Mouse (Mus musculus) CH12.LX (cell line): Measurements from ENCODE around the gene Icam5. TPM values are rescaled to one million over a fixed set of nuclear protein-coding genes. Genes with fewer than 3 reads are reported as not detected.

Source experiments
- DNase-seq: peaks from one replicate; pipeline ENCODE4 v3.0.0-alpha.2; 2013; ENCODE audit errors: extremely low read depth
- H3K27ac ChIP-seq: 2 replicates; pipeline ENCODE4 v1.5.1; 2012; ENCODE audit warnings: low read depth, mild to moderate bottlenecking, control low read depth, moderate library complexity; ENCODE audit not compliant: insufficient read depth
- H3K27me3 ChIP-seq: replicated peaks from 2 replicates; pipeline ENCODE3; 2012; ENCODE audit warnings: inconsistent platforms
- H3K36me3 ChIP-seq, 2 experiments: replicated peaks in 1 of 2; 2 replicates each; pipeline versions ENCODE3 to v1.6.1; 2012; ENCODE audit warnings: inconsistent platforms in 1 of 2, low read length in 1 of 2, mild to moderate bottlenecking in 1 of 2, mixed read lengths in 1 of 2, moderate library complexity in 1 of 2; ENCODE audit not compliant: control insufficient read depth in 1 of 2, insufficient read depth in 1 of 2
- H3K4me1 ChIP-seq, 2 experiments: 2 replicates each; pipeline ENCODE4 v1.6.1; 2012; ENCODE audit warnings: inconsistent platforms in 1 of 2, moderate library complexity in 1 of 2; ENCODE audit not compliant: insufficient read depth in 2 of 2, control insufficient read depth in 1 of 2
- H3K4me2 ChIP-seq: 2 replicates; pipeline ENCODE4 v1.6.1; 2012; ENCODE audit warnings: low read depth, mild to moderate bottlenecking, control low read depth; ENCODE audit not compliant: poor library complexity, insufficient read depth, severe bottlenecking
- H3K4me3 ChIP-seq, 3 experiments: fragments of 150-350 bp in 1 of 3; sonication (generic) in 1 of 3; replicated peaks in 1 of 3; 2 replicates each; pipeline versions ENCODE3 to v1.5.1; 2011 to 2012; ENCODE audit warnings: low read depth in 2 of 3, low read length in 2 of 3, mild to moderate bottlenecking in 2 of 3, moderate library complexity in 2 of 3, control low read depth in 1 of 3, improper control_type of control experiment in 1 of 3, inconsistent platforms in 1 of 3, mixed read lengths in 1 of 3; ENCODE audit not compliant: poor library complexity in 1 of 3
- H3K79me2 ChIP-seq: replicated peaks from 2 replicates; pipeline ENCODE4 v1.6.1; 2012; ENCODE audit warnings: mild to moderate bottlenecking, moderate library complexity; ENCODE audit not compliant: control insufficient read depth, poor library complexity, insufficient read depth, severe bottlenecking; ENCODE audit errors: extremely low read depth
- H3K9ac ChIP-seq: 2 replicates; pipeline ENCODE4 v1.6.1; 2012; ENCODE audit warnings: low read depth, mild to moderate bottlenecking, control low read depth, moderate library complexity; ENCODE audit not compliant: insufficient read depth
- H3K9me3 ChIP-seq: replicated peaks from 2 replicates; pipeline ENCODE3; 2012; ENCODE audit warnings: low read length, inconsistent platforms, mixed read lengths
- CHD1 ChIP-seq: IDR thresholded peaks from 2 replicates; pipeline ENCODE4 v1.6.1; 2012; ENCODE audit warnings: low read depth, low read length, improper control_type of control experiment, inconsistent platforms
- CHD2 ChIP-seq: IDR thresholded peaks from 2 replicates; pipeline ENCODE4 v1.6.1; 2011; ENCODE audit warnings: low read length, improper control_type of control experiment
- E2F4 ChIP-seq: IDR thresholded peaks from 2 replicates; pipeline ENCODE4 v1.6.1; 2011; ENCODE audit warnings: low read depth, low read length, improper control_type of control experiment; ENCODE audit not compliant: insufficient replicate concordance
- ELF1 ChIP-seq: IDR thresholded peaks from 2 replicates; pipeline ENCODE4 v1.6.1; 2014; ENCODE audit warnings: low read depth, mild to moderate bottlenecking, inconsistent platforms, low read length, improper control_type of control experiment
- EP300 ChIP-seq: IDR thresholded peaks from 2 replicates; pipeline ENCODE4 v1.6.1; 2011; ENCODE audit warnings: low read length, improper control_type of control experiment
- ETS1 ChIP-seq: conservative IDR thresholded peaks from 2 replicates; pipeline ENCODE4 v1.6.1; 2012; ENCODE audit warnings: low read depth, mild to moderate bottlenecking, inconsistent platforms, low read length, improper control_type of control experiment, moderate library complexity
- GABPA ChIP-seq: IDR thresholded peaks from 2 replicates; pipeline ENCODE4 v1.6.1; 2012; ENCODE audit warnings: low read depth, low read length, improper control_type of control experiment, inconsistent platforms; ENCODE audit not compliant: insufficient replicate concordance
- IRF4 ChIP-seq: IDR thresholded peaks from 2 replicates; pipeline ENCODE4 v1.6.1; 2014; ENCODE audit warnings: low read depth, mild to moderate bottlenecking, inconsistent platforms, low read length, improper control_type of control experiment
- MAX ChIP-seq: IDR thresholded peaks from 2 replicates; pipeline ENCODE4 v1.6.1; 2011; ENCODE audit warnings: low read length, improper control_type of control experiment
- MXI1 ChIP-seq: IDR thresholded peaks from 2 replicates; pipeline ENCODE4 v1.6.1; 2011; ENCODE audit warnings: mild to moderate bottlenecking, low read depth, low read length, improper control_type of control experiment
- NELFE ChIP-seq: IDR thresholded peaks from 2 replicates; pipeline ENCODE4 v1.6.1; 2011; ENCODE audit warnings: low read depth, low read length, improper control_type of control experiment
- POLR2AphosphoS2 ChIP-seq: IDR thresholded peaks from 2 replicates; pipeline ENCODE4 v1.6.1; 2011; ENCODE audit warnings: low read depth, low read length, improper control_type of control experiment
- RCOR1 ChIP-seq: conservative IDR thresholded peaks from 2 replicates; pipeline ENCODE4 v1.6.1; 2012; ENCODE audit warnings: low read depth, mild to moderate bottlenecking, inconsistent platforms, low read length, improper control_type of control experiment
- SIN3A ChIP-seq: IDR thresholded peaks from 2 replicates; pipeline ENCODE4 v1.6.1; 2012; ENCODE audit warnings: low read length, improper control_type of control experiment, inconsistent platforms
- SMC3 ChIP-seq: IDR thresholded peaks from 2 replicates; pipeline ENCODE4 v1.6.1; 2011; ENCODE audit warnings: low read depth, low read length, improper control_type of control experiment
- TCF12 ChIP-seq: IDR thresholded peaks from 2 replicates; pipeline ENCODE4 v1.6.1; 2014; ENCODE audit warnings: low read depth, mild to moderate bottlenecking, inconsistent platforms, low read length, improper control_type of control experiment
- ZC3H11A ChIP-seq: IDR thresholded peaks from 2 replicates; pipeline ENCODE4 v1.6.1; 2012; ENCODE audit warnings: low read depth, mild to moderate bottlenecking, inconsistent platforms, low read length, improper control_type of control experiment
- ZKSCAN1 ChIP-seq: IDR thresholded peaks from 2 replicates; pipeline ENCODE4 v1.6.1; 2012; ENCODE audit warnings: low read depth, inconsistent platforms, low read length, improper control_type of control experiment, borderline replicate concordance
- ZNF384 ChIP-seq: IDR thresholded peaks from 2 replicates; pipeline ENCODE4 v1.6.1; 2012; ENCODE audit warnings: low read depth, low read length, improper control_type of control experiment, inconsistent platforms
- dilution Hi-C: fragments of 300-500 bp; cut with MboI; formaldehyde crosslinking; loops from 2 replicates; pipeline ENCODE4 v1.14.3; 2020; ENCODE audit warnings: low sequenced_read_pairs; ENCODE audit not compliant: extremely low pct_unique_long_range_greater_than_20kb, extremely low pct_ligation_motif_present
- in situ Hi-C: fragments of 300-500 bp; cut with MboI; formaldehyde crosslinking; loops from 3 replicates; pipeline ENCODE4 v1.14.3; 2019; ENCODE audit warnings: low sequenced_read_pairs, low pct_ligation_motif_present, low pct_unique_long_range_greater_than_20kb, mixed read lengths
- polyA plus RNA-seq: library from polyadenylated mRNA; unstranded; fragments of >175 nt; gene quantifications from 2 replicates; pipeline ENCODE4 v1.2.1, GENCODE M21; 2012; ENCODE audit warnings: low read depth; ENCODE audit not compliant: insufficient read length
- total RNA-seq, 2 experiments: library from RNA; depleted of rRNA; stranded (reverse); fragments of 300-350 nt in 1 of 2; fragments of >200 nt in 1 of 2; gene quantifications; 2 replicates each; pipeline ENCODE4 v1.2.3; 2012 to 2014

The Icam5 gene
- total RNA-seq (2012; rRNA removed): 4.9 TPM in 2 replicates
- 0.89 and 1.0 TPM in 2 replicates for total RNA-seq (2014; rRNA removed)
- 1.6 and 1.7 TPM in 2 replicates for polyA plus RNA-seq

GRCm38 (mm10) chr9:21031896-21032351 lies at the start of gene Icam5:
Gene Icam5 (plus strand): TSS chr9:21032073.
- no peak for DNase-seq
- H3K4me2 ChIP-seq: peak within 1 kb of the TSS; percentile 74
- peak within 1 kb of the TSS; percentile 92 for H3K27ac ChIP-seq
- H3K36me3 ChIP-seq: peaks cover 36 to 42% of the 10 kb centered on the region in 2 experiments
- in situ Hi-C loops (loop anchor here (5.0 kb wide), 1 partner anchor 95 kb away; no protein-coding TSS in a partner anchor), dilution Hi-C loops (no loop called here)
- H3K79me2 ChIP-seq: no peaks in the 10 kb centered on the region
- TF ChIP-seq EP300 (no peak), ELF1 (0 out of 2 replicates have a peak, but pooled peaks have one; percentile 4), NELFE (0 out of 2 replicates have a peak, but pooled peaks have one; percentile 17), RCOR1 (0 out of 2 replicates have a peak, but pooled peaks have one; percentile 21)
- H3K9me3 ChIP-seq: no peaks in the 10 kb centered on the region
- H3K9ac ChIP-seq: peak within 1 kb of the TSS; percentile 46
- peaks cover 14 to 52% of the 10 kb centered on the region in 2 experiments for H3K4me1 ChIP-seq
- H3K27me3 ChIP-seq: no peaks in the 10 kb centered on the region
- H3K4me3 ChIP-seq: peak within 1 kb of the TSS; percentile 67 to 76 (median 74)

DNA sequence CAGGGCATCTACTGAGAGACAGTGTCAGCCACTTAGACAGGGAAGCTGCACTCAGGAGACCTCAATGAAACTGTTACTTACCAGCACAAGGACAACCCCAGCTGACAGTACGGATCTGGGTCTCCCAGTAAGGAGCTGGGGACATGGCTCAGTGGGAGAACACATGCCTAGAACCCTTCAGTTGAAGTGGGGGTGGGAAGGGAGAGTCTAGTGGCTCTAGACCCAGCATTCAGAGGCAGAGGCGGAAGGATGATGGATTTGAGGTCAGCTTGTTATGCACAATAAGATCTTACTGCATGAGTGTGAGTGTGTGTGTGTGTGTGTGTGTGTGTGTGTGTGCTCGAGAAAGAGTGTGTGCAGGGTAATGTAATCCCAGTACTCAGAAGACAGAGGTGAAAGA lies 49.7 kb upstream of the Icam5 start:
- DNase-seq: no peak
- Histone ChIP-seq H3K4me3 (no peak overlapping the region), H3K79me2 (no peaks in the 10 kb centered on the region), H3K4me1 (peaks cover 14 to 52% of the 10 kb centered on the region in 2 experiments), H3K27me3 (peaks cover 5% of the 10 kb centered on the region), H3K36me3 (no peaks in the 10 kb centered on the region), H3K27ac (no peak overlapping the region), H3K9ac (no peak overlapping the region), H3K9me3 (no peaks in the 10 kb centered on the region), H3K4me2 (no peak overlapping the region)
- dilution Hi-C loops (no loop called here), in situ Hi-C loops (no loop called here)
- TF ChIP-seq E2F4: no peak
- no peak for TF ChIP-seq ZC3H11A
- TF ChIP-seq MAX: no peak
- TF ChIP-seq ETS1: no peak
- TF ChIP-seq MXI1: no peak
- TF ChIP-seq GABPA: no peak
- no peak for TF ChIP-seq SMC3
- TF ChIP-seq POLR2AphosphoS2: no peak
- no peak for TF ChIP-seq CHD1
- TF ChIP-seq IRF4: no peak
- TF ChIP-seq ZKSCAN1: no peak
- no peak for TF ChIP-seq ZNF384
- no peak for TF ChIP-seq CHD2
- TF ChIP-seq TCF12: no peak
- no peak for TF ChIP-seq SIN3A
